Mouse (Mus musculus): ENCODE results near the gene Btnl6. TPM values are rescaled to one million over a fixed set of nuclear protein-coding genes. Genes with fewer than 3 reads are reported as not detected.

The Btnl6 gene
- polyA plus RNA-seq, 1 experiment from 2014 or later = not detected

GRCm38 (mm10) chr17:34559895-34560294, 42.7 kb upstream of the Btnl6 start:
- Histone ChIP-seq H3K4me3 (ENCODE audit: low read depth, low read length) (no peak overlapping the region), H3K9ac (no peak overlapping the region), H3K27me3 (ENCODE audit: insufficient read depth, low read length) (no peaks in the 10 kb centered on the region), H3K4me2 (no peak overlapping the region), H3K9me3 (ENCODE audit: low read depth, low read length) (no peaks in the 10 kb centered on the region), H3K4me1 (ENCODE audit: insufficient read depth) (0 out of 2 replicates have a peak, but pooled peaks cover 6% of the 10 kb centered on the region), H3K36me3 (ENCODE audit: insufficient read depth) (no peaks in the 10 kb centered on the region), H3K27ac (ENCODE audit: low read depth) (no peak overlapping the region)
- no peak for DNase-seq
- ATAC-seq (ENCODE audit: insufficient read depth) = no peak
- 26% methylated on average over 15 of the region's 15 CpGs for WGBS
- TF ChIP-seq CTCF (IDR thresholded peaks at IDR 0.05; ENCODE audit: low read depth) = no peak; the same call in 1 of the 2 replicates

- H3K9me3 ChIP-seq (ENCODE audit: low read depth, low read length) = no peaks in the 10 kb centered on the region
- H3K27ac ChIP-seq (ENCODE audit: low read depth) = no peak overlapping the region
- no peak for DNase-seq
- 0 out of 2 replicates have a peak, but pooled peaks cover under 1% of the 10 kb centered on the region for H3K4me1 ChIP-seq (ENCODE audit: insufficient read depth)
- no peak overlapping the region for H3K9ac ChIP-seq
- WGBS = 72% methylated on average over 7 of the region's 7 CpGs
- H3K36me3 ChIP-seq (ENCODE audit: insufficient read depth) = no peaks in the 10 kb centered on the region
- no peak for TF ChIP-seq CTCF (IDR thresholded peaks at IDR 0.05; ENCODE audit: low read depth)
- H3K4me2 ChIP-seq = no peak overlapping the region
- ATAC-seq (ENCODE audit: insufficient read depth) = no peak
- no peak overlapping the region for H3K4me3 ChIP-seq (ENCODE audit: low read depth, low read length)
- no peaks in the 10 kb centered on the region for H3K27me3 ChIP-seq (ENCODE audit: insufficient read depth, low read length)
Measured at GRCm38 (mm10) chr17:34559116-34559515, 42.0 kb upstream of the Btnl6 start.

- Histone ChIP-seq H3K9me3 (ENCODE audit: low read depth, low read length) (no peaks in the 10 kb centered on the region), H3K36me3 (ENCODE audit: insufficient read depth) (no peaks in the 10 kb centered on the region), H3K27me3 (ENCODE audit: insufficient read depth, low read length) (no peaks in the 10 kb centered on the region), H3K27ac (ENCODE audit: low read depth) (no peak overlapping the region), H3K9ac (no peak overlapping the region), H3K4me3 (ENCODE audit: low read depth, low read length) (no peak overlapping the region), H3K4me1 (ENCODE audit: insufficient read depth) (no peaks in the 10 kb centered on the region), H3K4me2 (no peak overlapping the region)
- DNase-seq = no peak
- 66% methylated on average over 11 of the region's 11 CpGs for WGBS
- ATAC-seq (ENCODE audit: insufficient read depth) = no peak
- no peak for TF ChIP-seq CTCF (IDR thresholded peaks at IDR 0.05; ENCODE audit: low read depth)
Measured at GRCm38 (mm10) chr17:34557411-34557810, 40.3 kb upstream of the Btnl6 start.

GRCm38 (mm10) chr17:34556406-34556805, 39.3 kb upstream of the Btnl6 start:
- TF ChIP-seq CTCF (IDR thresholded peaks at IDR 0.05; ENCODE audit: low read depth) = no peak
- no peak for DNase-seq
- Histone ChIP-seq H3K4me2 (no peak overlapping the region), H3K9ac (no peak overlapping the region), H3K27me3 (ENCODE audit: insufficient read depth, low read length) (no peaks in the 10 kb centered on the region), H3K4me3 (ENCODE audit: low read depth, low read length) (no peak overlapping the region), H3K9me3 (ENCODE audit: low read depth, low read length) (no peaks in the 10 kb centered on the region), H3K27ac (ENCODE audit: low read depth) (no peak overlapping the region), H3K4me1 (ENCODE audit: insufficient read depth) (no peaks in the 10 kb centered on the region), H3K36me3 (ENCODE audit: insufficient read depth) (no peaks in the 10 kb centered on the region)
- 77% methylated on average over 8 of the region's 8 CpGs for WGBS
- ATAC-seq (ENCODE audit: insufficient read depth) = no peak

GRCm38 (mm10) chr17:34555483-34555882, 38.3 kb upstream of the Btnl6 start:
- WGBS = 13% methylated on average over 5 of the region's 5 CpGs
- peak; percentile 95 for TF ChIP-seq CTCF (IDR thresholded peaks at IDR 0.05; ENCODE audit: low read depth)
- H3K27me3 ChIP-seq (ENCODE audit: insufficient read depth, low read length) = no peaks in the 10 kb centered on the region
- H3K27ac ChIP-seq (ENCODE audit: low read depth) = no peak overlapping the region
- peak; percentile 86 for DNase-seq
- no peaks in the 10 kb centered on the region for H3K36me3 ChIP-seq (ENCODE audit: insufficient read depth)
- no peaks in the 10 kb centered on the region for H3K9me3 ChIP-seq (ENCODE audit: low read depth, low read length)
- no peak overlapping the region for H3K4me3 ChIP-seq (ENCODE audit: low read depth, low read length)
- ATAC-seq (ENCODE audit: insufficient read depth) = peak; percentile 28; the same call in 1 of the 2 replicates
- H3K9ac ChIP-seq = no peak overlapping the region
- H3K4me1 ChIP-seq (ENCODE audit: insufficient read depth) = no peaks in the 10 kb centered on the region
- H3K4me2 ChIP-seq = no peak overlapping the region

- Histone ChIP-seq H3K4me3 (ENCODE audit: low read depth, low read length) (no peak overlapping the region), H3K27ac (ENCODE audit: low read depth) (no peak overlapping the region), H3K9ac (no peak overlapping the region), H3K4me2 (no peak overlapping the region), H3K36me3 (ENCODE audit: insufficient read depth) (no peaks in the 10 kb centered on the region), H3K27me3 (ENCODE audit: insufficient read depth, low read length) (no peaks in the 10 kb centered on the region), H3K4me1 (ENCODE audit: insufficient read depth) (no peaks in the 10 kb centered on the region), H3K9me3 (ENCODE audit: low read depth, low read length) (no peaks in the 10 kb centered on the region)
- DNase-seq (no peak), ATAC-seq (ENCODE audit: insufficient read depth) (no peak)
- no peak for TF ChIP-seq CTCF (IDR thresholded peaks at IDR 0.05; ENCODE audit: low read depth)
- WGBS = 63% methylated on average over 2 of the region's 2 CpGs
Measured at GRCm38 (mm10) chr17:34549843-34550242, 32.7 kb upstream of the Btnl6 start.

- no peak overlapping the region for H3K27ac ChIP-seq (ENCODE audit: low read depth)
- no peak overlapping the region for H3K4me3 ChIP-seq (ENCODE audit: low read depth, low read length)
- WGBS = 85% methylated on average over 3 of the region's 3 CpGs
- no peaks in the 10 kb centered on the region for H3K9me3 ChIP-seq (ENCODE audit: low read depth, low read length)
- H3K9ac ChIP-seq = no peak overlapping the region
- no peak for TF ChIP-seq CTCF (IDR thresholded peaks at IDR 0.05; ENCODE audit: low read depth)
- ATAC-seq (ENCODE audit: insufficient read depth) (no peak), DNase-seq (no peak)
- H3K27me3 ChIP-seq (ENCODE audit: insufficient read depth, low read length) = no peaks in the 10 kb centered on the region
- H3K36me3 ChIP-seq (ENCODE audit: insufficient read depth) = no peaks in the 10 kb centered on the region
- no peaks in the 10 kb centered on the region for H3K4me1 ChIP-seq (ENCODE audit: insufficient read depth)
- H3K4me2 ChIP-seq = no peak overlapping the region
Measured at GRCm38 (mm10) chr17:34549156-34549555, 32.0 kb upstream of the Btnl6 start.

GRCm38 (mm10) chr17:34547601-34548000, 30.4 kb upstream of the Btnl6 start:
- H3K4me3 ChIP-seq (ENCODE audit: low read depth, low read length) = no peak overlapping the region
- H3K4me2 ChIP-seq = no peak overlapping the region
- H3K9me3 ChIP-seq (ENCODE audit: low read depth, low read length) = no peaks in the 10 kb centered on the region
- H3K36me3 ChIP-seq (ENCODE audit: insufficient read depth) = no peaks in the 10 kb centered on the region
- DNase-seq (no peak), ATAC-seq (ENCODE audit: insufficient read depth) (no peak)
- no peaks in the 10 kb centered on the region for H3K27me3 ChIP-seq (ENCODE audit: insufficient read depth, low read length)
- WGBS = 84% methylated on average over 4 of the region's 4 CpGs
- H3K9ac ChIP-seq = no peak overlapping the region
- no peak overlapping the region for H3K27ac ChIP-seq (ENCODE audit: low read depth)
- no peaks in the 10 kb centered on the region for H3K4me1 ChIP-seq (ENCODE audit: insufficient read depth)
- TF ChIP-seq CTCF (IDR thresholded peaks at IDR 0.05; ENCODE audit: low read depth) = no peak

Measured in lung, embryonic 14.5 days (tissue).